Mouse (Mus musculus) MEL (cell line): ENCODE data around the gene Ostc.

Source experiments
- CHD2 ChIP-seq: IDR thresholded peaks from 2 replicates; pipeline ENCODE4 v1.6.1; 2011; ENCODE audit warnings: low read length, improper control_type of control experiment
- CTCF ChIP-seq, 3 experiments: IDR thresholded peaks in 2 of 3; conservative IDR thresholded peaks in 1 of 3; 2 replicates each; pipeline ENCODE4 v1.5.1; 2011 to 2012; ENCODE audit warnings: low read length in 3 of 3, low read depth in 2 of 3, mild to moderate bottlenecking in 2 of 3, improper control_type of control experiment in 1 of 3, inconsistent platforms in 1 of 3, mixed read lengths in 1 of 3, moderate library complexity in 1 of 3; ENCODE audit not compliant: control insufficient read depth in 1 of 3, insufficient read depth in 1 of 3, poor library complexity in 1 of 3, severe bottlenecking in 1 of 3
- ELF1 ChIP-seq: IDR thresholded peaks from 2 replicates; pipeline ENCODE4 v1.6.1; 2014; ENCODE audit warnings: low read depth, mild to moderate bottlenecking, inconsistent platforms, low read length, improper control_type of control experiment, moderate library complexity
- GABPA ChIP-seq: IDR thresholded peaks from 2 replicates; pipeline ENCODE4 v1.6.1; 2012; ENCODE audit warnings: low read depth, mild to moderate bottlenecking, inconsistent platforms, low read length, improper control_type of control experiment, moderate library complexity
- MAX ChIP-seq: IDR thresholded peaks from 2 replicates; pipeline ENCODE4 v1.6.1; 2011; ENCODE audit warnings: low read length, improper control_type of control experiment
- POLR2A ChIP-seq, 2 experiments: IDR thresholded peaks; 2 replicates each; pipeline ENCODE4 v1.6.1; 2011 to 2012; ENCODE audit warnings: low read length in 2 of 2, mild to moderate bottlenecking in 2 of 2, control low read depth in 1 of 2, improper control_type of control experiment in 1 of 2, low read depth in 1 of 2, moderate library complexity in 1 of 2; ENCODE audit not compliant: control insufficient read depth in 1 of 2, insufficient read depth in 1 of 2, poor library complexity in 1 of 2
- SMC3 ChIP-seq: IDR thresholded peaks from 2 replicates; pipeline ENCODE4 v1.6.1; 2011; ENCODE audit warnings: low read depth, low read length, improper control_type of control experiment

DNA sequence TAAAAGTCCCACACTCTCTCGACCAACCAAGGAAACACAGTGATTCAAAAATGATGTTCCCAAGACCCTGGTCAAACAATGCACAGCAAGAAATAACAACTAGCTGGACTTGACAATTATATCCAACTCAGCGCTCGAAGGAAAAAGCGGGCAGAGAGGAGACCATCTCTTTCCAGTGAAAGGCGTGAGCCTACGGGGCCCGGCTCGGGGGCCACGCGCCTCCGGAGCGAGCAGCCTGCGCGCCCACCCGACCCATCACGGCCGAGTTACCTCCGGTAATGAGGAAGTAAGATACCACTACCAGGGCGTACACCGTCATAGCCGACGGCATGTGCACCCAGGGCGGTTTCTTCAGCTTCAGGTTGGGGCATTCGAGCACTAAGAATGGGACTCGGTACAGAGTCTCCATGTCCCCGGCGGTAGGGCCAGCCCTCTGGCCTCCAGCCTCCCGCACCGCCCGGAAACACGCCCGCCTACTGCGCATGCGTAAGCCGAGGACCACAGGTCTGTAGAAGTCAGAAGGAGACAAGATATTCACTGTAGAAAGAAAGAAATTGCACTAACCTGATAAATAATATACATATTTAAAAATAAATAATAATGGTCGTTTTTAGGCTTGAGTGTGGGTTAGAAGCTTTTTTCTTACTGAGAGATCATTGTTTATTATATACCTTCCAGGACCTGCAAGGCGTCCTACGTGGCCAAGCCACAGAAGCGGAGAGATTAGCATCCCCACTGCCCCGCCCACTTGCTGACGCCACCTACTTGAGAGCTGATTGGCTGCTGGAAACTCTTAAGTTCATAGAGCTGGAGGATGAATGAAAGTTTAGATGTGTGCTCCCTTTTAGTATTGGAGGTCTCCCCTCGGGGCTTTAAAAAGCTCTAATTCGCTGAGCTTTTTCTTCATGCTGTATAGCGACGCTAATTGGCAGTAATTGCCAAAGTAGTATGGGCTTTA is at the start of gene Ostc:
- no peak for TF ChIP-seq CHD2
- peak; percentile 93 for TF ChIP-seq POLR2A (IDR thresholded peaks at IDR 0.05; ENCODE audit: control insufficient read depth in 1 of 2, insufficient read depth in 1 of 2, low read depth in 1 of 2, low read length in 2 of 2, poor library complexity in 1 of 2)
- TF ChIP-seq GABPA: no peak
- TF ChIP-seq ELF1: peak; percentile 80
- peak; percentile 53; the same call in 1 of the 2 replicates for TF ChIP-seq MAX
- no peak for TF ChIP-seq SMC3
- no peak for TF ChIP-seq CTCF (IDR thresholded peaks at IDR 0.05 in 2 of 3, conservative IDR thresholded peaks at IDR 0.05 in 1 of 3; ENCODE audit: control insufficient read depth in 1 of 3, insufficient read depth in 1 of 3, low read depth in 2 of 3, low read length in 3 of 3, poor library complexity in 1 of 3, severe bottlenecking in 1 of 3)
